Mouse (Mus musculus): Measurements from ENCODE around the gene Atp6v0d1. TPM values are rescaled to one million over a fixed set of nuclear protein-coding genes. Genes with fewer than 3 reads are reported as not detected.

The Atp6v0d1 gene
- 58.1 and 60.9 TPM in 2 replicates for polyA plus RNA-seq (2015; fragmentation: Nextera tagmentation; extraction: Ambion mirVana)

DNA sequence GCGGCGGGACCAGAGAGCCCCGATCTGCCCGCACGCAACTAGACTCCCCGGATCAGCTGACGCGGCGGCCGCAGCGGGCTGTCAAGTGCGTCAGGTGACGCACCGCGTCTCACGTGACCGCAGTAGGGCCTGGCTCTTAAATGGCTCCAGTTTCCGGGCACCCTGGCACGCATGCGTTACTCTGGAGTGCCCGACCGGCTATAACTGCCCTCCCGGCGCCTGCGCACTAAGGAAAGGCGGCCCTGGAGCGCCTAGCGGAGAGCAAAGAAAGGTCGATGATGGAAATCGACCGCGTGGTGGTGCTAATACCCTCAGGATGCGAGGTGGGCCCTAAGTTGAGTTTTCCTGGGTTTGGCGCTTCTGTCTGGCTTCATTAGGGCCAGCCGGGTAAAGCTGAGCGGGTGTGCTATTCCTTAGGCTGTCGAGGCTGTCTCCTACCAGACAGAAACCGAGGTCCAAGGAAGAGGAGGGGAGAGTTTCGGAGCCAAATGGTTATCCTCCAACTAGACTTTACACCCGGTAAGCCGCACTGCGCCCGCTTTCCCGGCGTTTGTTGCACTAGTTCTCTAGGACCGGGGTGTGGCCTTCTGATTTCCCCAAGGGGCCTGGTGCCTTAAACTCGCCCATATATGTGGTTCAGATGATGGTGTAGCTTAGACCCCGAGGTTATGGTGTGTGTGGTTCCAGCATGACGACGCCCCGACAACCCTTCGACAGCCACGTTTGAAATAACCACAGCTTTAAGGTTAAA is at the start of gene Atp6v0d1:
Atp6v0d1 (minus strand) TSS at position 96 of the 751 bp plus-strand sequence.
- WGBS = 2% methylated on average over 52 of the region's 53 CpGs
- peak; percentile 98 for ATAC-seq (ENCODE audit: extremely low read depth, insufficient number of reproducible peaks, low FRiP score, low TSS enrichment)
- Histone ChIP-seq H3K27ac (replicated peaks) (peak within 1 kb of the TSS; percentile 86), H3K9ac (peak within 1 kb of the TSS; percentile 97), H3K4me2 (peak within 1 kb of the TSS; percentile 92), H3K27me3 (replicated peaks) (peaks cover 4% of the 10 kb centered on the region; the same call in 1 of the 2 replicates), H3K4me1 (peaks cover 30% of the 10 kb centered on the region), H3K36me3 (peaks cover 7% of the 10 kb centered on the region), H3K4me3 (peak within 1 kb of the TSS; percentile 98), H3K9me3 (no peaks in the 10 kb centered on the region)

DNA sequence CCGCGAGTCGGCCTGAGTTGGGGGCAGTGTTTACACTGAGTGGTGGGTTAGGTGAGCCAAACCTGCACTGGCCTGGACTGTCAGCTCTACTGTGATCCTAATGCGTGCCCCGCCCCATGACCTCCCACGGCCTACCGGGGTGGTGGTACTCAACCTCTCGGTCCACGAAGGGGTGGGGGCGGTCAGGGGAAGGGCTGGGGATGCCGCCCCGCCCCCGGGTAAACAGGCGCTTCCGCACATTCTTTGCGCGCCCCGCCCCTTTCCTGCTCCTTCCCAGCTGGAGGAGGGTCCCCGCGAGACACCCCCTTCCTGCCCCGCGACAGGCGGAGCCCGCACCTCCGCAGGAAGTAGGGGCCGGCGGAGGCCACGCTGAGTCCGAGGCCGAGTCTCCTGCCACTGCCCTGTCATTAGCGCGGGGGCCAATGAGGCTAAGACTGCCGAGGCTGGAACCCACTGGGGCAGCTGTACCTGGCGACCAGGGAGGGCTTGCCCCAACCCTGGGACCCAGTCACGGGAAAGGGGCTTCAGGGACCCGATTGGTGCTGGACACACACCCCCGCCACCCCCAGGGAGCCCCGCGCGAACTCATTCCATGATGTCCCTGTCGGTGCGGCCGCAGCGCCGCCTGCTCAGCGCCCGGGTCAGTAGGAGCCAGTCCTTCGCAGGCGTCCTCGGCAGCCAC is 48.1 kb upstream of the Atp6v0d1 start:
- H3K36me3 ChIP-seq = peaks cover 58% of the 10 kb centered on the region
- H3K27me3 ChIP-seq (replicated peaks) = peaks cover 11% of the 10 kb centered on the region
- H3K4me3 ChIP-seq = peak overlapping the region; percentile 65
- H3K27ac ChIP-seq (replicated peaks) = no peak overlapping the region; the same call in 1 of the 2 replicates
- H3K9ac ChIP-seq = peak overlapping the region; percentile 84
- no peak for ATAC-seq (ENCODE audit: extremely low read depth, insufficient number of reproducible peaks, low FRiP score, low TSS enrichment)
- H3K4me2 ChIP-seq = peak overlapping the region; percentile 98
- WGBS = 4% methylated on average over 50 of the region's 50 CpGs
- H3K4me1 ChIP-seq = peaks cover 39% of the 10 kb centered on the region
- no peaks in the 10 kb centered on the region for H3K9me3 ChIP-seq

DNA sequence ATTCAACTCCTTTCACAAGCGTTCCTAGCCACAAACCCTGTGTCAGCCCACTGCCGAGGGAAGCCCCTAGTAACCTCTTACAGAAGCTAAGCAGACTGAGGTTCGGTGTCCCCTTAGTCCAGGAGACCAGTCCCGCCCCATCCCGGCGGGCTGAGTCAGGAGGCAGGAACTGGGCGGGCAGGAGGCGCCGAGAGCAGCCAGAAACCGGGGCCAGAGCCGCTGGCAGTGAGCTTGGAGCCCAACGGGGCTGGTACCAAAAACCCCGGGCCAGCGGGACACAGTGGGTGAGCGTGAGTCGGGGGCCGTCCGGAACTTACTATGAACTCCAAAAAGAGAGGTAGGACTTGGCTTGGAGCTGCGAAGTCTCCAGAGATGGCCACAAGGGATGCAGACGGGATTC is 47.2 kb upstream of the Atp6v0d1 start:
- Histone ChIP-seq H3K4me2 (peak overlapping the region; percentile 98), H3K27me3 (replicated peaks) (peaks cover 11% of the 10 kb centered on the region), H3K27ac (replicated peaks) (peak overlapping the region; percentile 48), H3K4me3 (peak overlapping the region; percentile 65), H3K4me1 (peaks cover 46% of the 10 kb centered on the region), H3K9ac (peak overlapping the region; percentile 84), H3K36me3 (peaks cover 49% of the 10 kb centered on the region), H3K9me3 (no peaks in the 10 kb centered on the region)
- no peak for ATAC-seq (ENCODE audit: extremely low read depth, insufficient number of reproducible peaks, low FRiP score, low TSS enrichment)
- 4% methylated on average over 20 of the region's 20 CpGs for WGBS

DNA sequence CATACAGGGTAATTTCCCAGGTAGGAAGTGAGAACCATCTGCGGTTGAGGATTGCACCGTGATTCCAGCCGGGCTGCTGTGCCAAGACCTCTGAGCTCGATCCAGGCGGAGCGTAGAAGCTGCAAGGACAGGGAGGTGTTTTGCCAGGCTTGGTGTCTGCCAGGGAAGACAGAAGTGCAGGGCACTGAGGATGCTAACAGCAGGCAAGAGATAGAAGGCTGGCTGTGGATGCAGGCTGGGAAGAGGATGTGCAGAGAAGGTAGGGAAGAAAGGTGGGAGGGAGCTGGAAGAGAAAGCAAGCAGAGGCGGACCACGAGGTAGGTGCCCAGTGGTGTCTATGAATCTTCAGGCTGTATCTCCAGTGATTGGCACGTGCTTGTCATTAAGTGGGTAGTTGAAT is 46.0 kb upstream of the Atp6v0d1 start:
- Histone ChIP-seq H3K9me3 (no peaks in the 10 kb centered on the region), H3K9ac (no peak overlapping the region), H3K27ac (replicated peaks) (no peak overlapping the region), H3K4me3 (no peak overlapping the region), H3K27me3 (replicated peaks) (peaks cover 11% of the 10 kb centered on the region), H3K4me1 (peaks cover 58% of the 10 kb centered on the region), H3K36me3 (peaks cover 37% of the 10 kb centered on the region), H3K4me2 (no peak overlapping the region)
- WGBS = 84% methylated on average over 9 of the region's 9 CpGs
- ATAC-seq (ENCODE audit: extremely low read depth, insufficient number of reproducible peaks, low FRiP score, low TSS enrichment) = no peak

DNA sequence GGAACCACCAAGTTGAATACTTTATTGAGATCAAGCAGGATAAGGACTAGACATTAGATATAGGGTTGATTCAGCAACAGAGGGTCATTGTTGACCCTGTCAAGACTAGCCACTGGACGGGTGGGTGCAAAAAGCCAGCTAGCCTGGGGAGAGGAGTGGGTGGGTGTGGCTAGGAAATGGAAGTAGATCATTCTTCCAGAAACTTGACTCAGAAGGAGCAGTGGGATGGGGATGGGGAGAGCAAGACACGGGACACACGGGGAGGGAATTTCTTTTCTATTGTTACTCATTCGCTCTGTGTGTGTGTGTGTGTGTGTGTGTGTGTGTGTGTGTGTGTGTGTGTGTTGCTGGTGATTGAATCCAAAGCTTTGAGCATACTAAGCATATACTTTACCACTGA is 43.9 kb upstream of the Atp6v0d1 start:
- H3K9me3 ChIP-seq = no peaks in the 10 kb centered on the region
- H3K4me1 ChIP-seq = peaks cover 64% of the 10 kb centered on the region
- H3K4me2 ChIP-seq = no peak overlapping the region
- H3K36me3 ChIP-seq = peaks cover 16% of the 10 kb centered on the region
- no peak for ATAC-seq (ENCODE audit: extremely low read depth, insufficient number of reproducible peaks, low FRiP score, low TSS enrichment)
- H3K4me3 ChIP-seq = no peak overlapping the region
- H3K27me3 ChIP-seq (replicated peaks) = peaks cover 11% of the 10 kb centered on the region
- no peak overlapping the region for H3K27ac ChIP-seq (replicated peaks)
- H3K9ac ChIP-seq = no peak overlapping the region
- 53% methylated on average over 4 of the region's 4 CpGs for WGBS

DNA sequence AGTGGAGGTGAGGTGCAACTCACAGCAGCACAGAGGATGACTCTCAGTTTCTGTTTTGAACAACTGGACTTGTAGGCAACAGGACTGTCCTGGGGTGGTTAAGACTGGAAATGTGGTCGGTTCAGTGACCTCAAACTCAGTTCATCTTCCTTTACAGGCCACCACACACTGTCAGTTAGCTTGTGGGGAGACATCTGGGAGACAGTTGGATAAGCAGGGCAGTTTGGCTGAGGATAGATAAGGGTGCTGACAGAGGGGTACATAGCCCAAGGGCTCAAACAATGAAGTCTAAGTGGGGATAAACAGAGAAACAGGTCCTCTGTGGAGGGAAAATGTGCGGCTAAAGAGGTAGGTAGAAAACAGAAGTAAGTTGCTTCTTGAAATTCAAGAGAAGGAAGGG is 43.5 kb upstream of the Atp6v0d1 start:
- peak overlapping the region; percentile 37; the same call in 1 of the 2 replicates for H3K9ac ChIP-seq
- H3K4me2 ChIP-seq = no peak overlapping the region
- no peak overlapping the region for H3K4me3 ChIP-seq
- no peak overlapping the region for H3K27ac ChIP-seq (replicated peaks)
- H3K9me3 ChIP-seq = no peaks in the 10 kb centered on the region
- peaks cover 14% of the 10 kb centered on the region for H3K36me3 ChIP-seq
- H3K27me3 ChIP-seq (replicated peaks) = peaks cover 11% of the 10 kb centered on the region
- WGBS = 47% methylated on average over 2 of the region's 2 CpGs
- H3K4me1 ChIP-seq = peaks cover 64% of the 10 kb centered on the region
- no peak for ATAC-seq (ENCODE audit: extremely low read depth, insufficient number of reproducible peaks, low FRiP score, low TSS enrichment)

DNA sequence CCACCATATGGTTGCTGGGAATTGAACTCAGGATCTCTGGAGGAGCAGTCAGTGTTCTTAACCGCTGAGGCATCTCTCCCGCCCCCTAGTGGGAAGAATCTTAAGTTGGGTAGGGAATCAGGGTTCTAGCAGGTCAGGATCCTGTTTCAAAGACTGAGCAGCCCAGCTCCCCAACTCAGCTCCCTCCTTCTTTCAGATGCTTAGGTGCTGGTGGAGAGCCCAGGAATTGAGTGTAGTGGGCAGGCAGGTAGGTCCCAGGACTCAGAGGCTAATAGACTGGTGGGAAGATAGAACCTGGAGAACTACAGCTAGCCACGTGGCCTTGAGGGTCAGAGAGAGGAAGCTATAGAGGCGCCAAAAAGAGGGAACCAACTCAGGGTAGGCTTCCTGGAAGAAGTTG is 41.8 kb upstream of the Atp6v0d1 start:
- Histone ChIP-seq H3K27me3 (replicated peaks) (peaks cover 11% of the 10 kb centered on the region), H3K9ac (0 out of 2 replicates have a peak overlapping the region, but pooled peaks have one; percentile 97), H3K9me3 (no peaks in the 10 kb centered on the region), H3K4me2 (peak overlapping the region; percentile 84), H3K4me3 (no peak overlapping the region), H3K4me1 (peaks cover 52% of the 10 kb centered on the region), H3K27ac (replicated peaks) (no peak overlapping the region), H3K36me3 (peaks cover 14% of the 10 kb centered on the region)
- ATAC-seq (ENCODE audit: extremely low read depth, insufficient number of reproducible peaks, low FRiP score, low TSS enrichment) = no peak
- 32% methylated on average over 4 of the region's 4 CpGs for WGBS

DNA sequence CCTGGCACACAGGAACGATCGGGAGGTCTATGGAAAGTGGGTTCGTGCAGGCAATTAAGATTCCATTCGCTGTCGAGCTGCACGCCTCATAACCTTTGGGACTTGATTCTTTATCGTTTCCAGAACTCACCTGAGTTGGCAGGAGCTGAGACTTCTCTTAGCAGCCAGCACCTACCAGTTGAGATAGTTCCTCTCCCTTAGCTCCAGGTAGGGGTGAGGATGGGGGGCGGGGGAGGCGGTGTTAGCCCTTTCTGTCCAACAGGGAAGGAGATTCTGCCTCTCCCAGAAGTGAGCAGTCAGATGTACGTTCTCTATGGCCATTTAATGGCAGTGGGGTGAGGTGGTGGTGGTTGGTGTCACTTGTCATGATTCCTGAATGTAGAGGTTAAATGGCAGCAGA is 41.2 kb upstream of the Atp6v0d1 start:
- peak overlapping the region; percentile 97 for H3K9ac ChIP-seq
- H3K27me3 ChIP-seq (replicated peaks) = peaks cover 6% of the 10 kb centered on the region; the same call in 1 of the 2 replicates
- H3K36me3 ChIP-seq = peaks cover 14% of the 10 kb centered on the region
- H3K9me3 ChIP-seq = no peaks in the 10 kb centered on the region
- peak overlapping the region; percentile 90 for H3K4me3 ChIP-seq
- 5% methylated on average over 10 of the region's 10 CpGs for WGBS
- peak overlapping the region; percentile 84 for H3K4me2 ChIP-seq
- peak overlapping the region; percentile 92 for H3K27ac ChIP-seq (replicated peaks)
- peaks cover 46% of the 10 kb centered on the region for H3K4me1 ChIP-seq
- no peak for ATAC-seq (ENCODE audit: extremely low read depth, insufficient number of reproducible peaks, low FRiP score, low TSS enrichment)

DNA sequence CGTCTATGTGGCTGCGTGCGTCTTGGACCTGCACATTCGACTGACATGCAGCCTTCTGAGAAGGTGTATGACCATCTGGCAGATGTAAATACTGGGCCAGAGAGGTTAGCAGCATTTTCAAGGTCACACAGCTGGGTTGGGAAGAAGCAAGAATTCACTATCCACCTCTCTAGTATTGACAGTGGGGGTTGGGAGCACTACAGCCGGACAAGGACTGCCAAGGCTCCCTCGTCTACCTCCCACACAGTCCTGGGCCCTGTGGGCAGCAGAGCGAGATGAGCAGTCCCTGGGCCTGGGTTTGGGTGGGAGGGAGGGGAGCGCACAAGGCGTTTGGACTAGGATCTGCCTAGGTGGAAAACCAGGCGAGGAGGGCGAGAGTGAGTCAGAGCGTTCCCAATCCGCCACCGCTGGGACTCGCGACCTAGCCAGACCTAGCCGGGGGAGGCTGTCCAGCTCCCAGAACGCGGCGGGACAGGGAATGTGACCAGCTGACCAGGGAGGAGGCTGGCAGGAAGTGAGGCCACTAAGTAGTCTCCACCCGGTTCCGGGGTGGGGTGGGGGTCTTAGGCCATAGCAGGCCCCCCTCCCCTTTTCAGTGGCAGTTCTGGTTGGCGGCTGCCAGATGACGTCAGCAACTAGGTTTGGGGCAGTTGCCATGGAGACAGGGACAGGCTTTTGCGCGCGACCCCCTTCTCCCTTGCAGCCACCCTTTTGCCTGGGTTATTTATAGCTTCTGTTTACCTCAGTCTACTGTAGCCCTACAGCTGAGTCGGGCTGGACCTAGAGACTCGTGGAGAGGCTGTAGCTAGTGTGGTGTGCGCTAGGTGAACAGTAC is 40.6 kb upstream of the Atp6v0d1 start:
- Histone ChIP-seq H3K36me3 (peaks cover 9% of the 10 kb centered on the region), H3K4me3 (peak overlapping the region; percentile 90), H3K27me3 (replicated peaks) (no peaks in the 10 kb centered on the region), H3K4me1 (peaks cover 45% of the 10 kb centered on the region), H3K4me2 (peak overlapping the region; percentile 84), H3K27ac (replicated peaks) (peak overlapping the region; percentile 92), H3K9ac (peak overlapping the region; percentile 97), H3K9me3 (no peaks in the 10 kb centered on the region)
- under 1% methylated on average over 30 of the region's 30 CpGs for WGBS
- ATAC-seq (ENCODE audit: extremely low read depth, insufficient number of reproducible peaks, low FRiP score, low TSS enrichment) = peak; percentile 66

DNA sequence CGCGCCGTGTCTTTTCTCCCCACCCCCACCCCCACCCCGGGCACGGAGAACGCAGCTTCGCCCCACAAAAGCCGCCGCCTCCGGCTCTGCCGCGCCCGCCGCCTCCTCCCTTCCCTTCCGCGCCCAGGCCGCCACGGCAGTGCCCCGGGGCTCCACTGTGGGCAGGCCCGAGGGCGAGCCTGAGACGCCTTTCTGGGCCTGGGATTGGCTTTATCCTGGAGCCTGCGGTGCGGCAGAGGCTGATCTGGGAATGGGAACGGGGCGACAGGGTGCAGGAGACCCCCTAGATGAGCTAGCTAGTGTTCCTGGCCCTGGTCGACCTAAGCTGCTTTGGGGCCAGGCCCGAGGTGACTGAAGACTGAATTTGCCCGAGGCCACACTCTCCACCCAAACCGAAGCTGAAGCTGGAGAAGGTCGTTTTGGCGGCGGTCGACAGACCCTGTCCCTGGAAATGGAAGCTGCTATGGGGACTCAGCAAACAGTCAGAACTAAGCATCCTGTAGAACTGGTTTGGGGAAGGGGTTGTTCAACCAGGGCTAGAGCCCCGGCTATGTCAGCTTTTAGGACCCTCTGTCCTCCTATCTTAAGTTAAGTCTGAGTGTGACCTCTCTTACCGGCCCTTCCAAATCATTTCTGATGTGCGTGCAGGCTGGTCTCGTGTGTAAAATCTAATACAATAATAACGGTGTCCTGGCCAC is 39.8 kb upstream of the Atp6v0d1 start:
- 2% methylated on average over 38 of the region's 39 CpGs for WGBS
- ATAC-seq (ENCODE audit: extremely low read depth, insufficient number of reproducible peaks, low FRiP score, low TSS enrichment) = peak; percentile 28; the same call in 1 of the 2 replicates
- Histone ChIP-seq H3K9me3 (no peaks in the 10 kb centered on the region), H3K27ac (replicated peaks) (peak overlapping the region; percentile 92), H3K36me3 (peaks cover 4% of the 10 kb centered on the region), H3K4me3 (peak overlapping the region; percentile 90), H3K27me3 (replicated peaks) (no peaks in the 10 kb centered on the region), H3K4me1 (peaks cover 45% of the 10 kb centered on the region), H3K4me2 (peak overlapping the region; percentile 84), H3K9ac (peak overlapping the region; percentile 97)
